Mouse (Mus musculus) effector memory CD4-positive, alpha-beta T cell, adult 5 months (primary cell): ENCODE measurements around the gene Sytl2. TPM values are rescaled to one million over a fixed set of nuclear protein-coding genes. Genes with fewer than 3 reads are reported as not detected.

Source experiments
- polyA plus RNA-seq: library from polyadenylated mRNA; unstranded; fragments of 100-300 nt; shearing (Covaris generic); gene quantifications from one replicate; pipeline ENCODE4 v1.2.1, GENCODE M21; 2017

Sytl2 gene
- polyA plus RNA-seq = 62.3 TPM

DNA sequence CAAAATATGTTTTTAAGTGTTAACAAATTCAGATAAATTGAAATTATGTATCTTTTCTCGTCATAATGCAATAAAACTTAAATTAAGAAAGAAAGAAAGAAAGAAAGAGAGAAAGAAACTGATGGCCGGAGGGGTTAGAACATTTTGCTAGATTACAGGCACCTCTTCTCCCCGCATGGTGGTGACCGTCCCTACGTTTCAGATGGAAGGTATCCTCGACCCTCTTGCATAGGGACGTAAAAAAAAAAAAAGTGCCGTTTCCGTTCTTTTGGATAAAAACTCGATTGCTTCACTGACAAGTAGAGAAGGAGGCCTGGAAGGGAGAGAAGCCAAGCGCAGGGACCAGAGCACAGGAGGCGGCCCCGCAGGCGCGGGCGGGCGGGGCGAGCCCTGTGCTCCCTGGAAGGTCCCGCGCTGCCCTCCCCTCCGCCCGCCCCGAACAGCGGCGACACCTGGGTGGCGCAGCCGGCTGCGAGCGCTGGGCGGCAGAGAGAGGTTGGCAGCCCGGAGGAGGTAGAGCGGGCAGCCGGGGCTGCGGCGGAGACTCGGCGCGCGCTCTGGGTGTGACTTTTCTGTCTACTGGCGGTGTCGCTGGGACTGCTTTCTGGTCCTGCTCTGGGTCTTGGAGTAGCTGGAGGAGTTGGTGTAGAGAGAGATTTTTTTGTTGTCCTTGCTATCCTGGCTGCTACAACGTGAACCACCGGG is at the start of gene Sytl2:
Sytl2 (plus strand) TSS at position 311 of the 705 bp plus-strand sequence.

DNA sequence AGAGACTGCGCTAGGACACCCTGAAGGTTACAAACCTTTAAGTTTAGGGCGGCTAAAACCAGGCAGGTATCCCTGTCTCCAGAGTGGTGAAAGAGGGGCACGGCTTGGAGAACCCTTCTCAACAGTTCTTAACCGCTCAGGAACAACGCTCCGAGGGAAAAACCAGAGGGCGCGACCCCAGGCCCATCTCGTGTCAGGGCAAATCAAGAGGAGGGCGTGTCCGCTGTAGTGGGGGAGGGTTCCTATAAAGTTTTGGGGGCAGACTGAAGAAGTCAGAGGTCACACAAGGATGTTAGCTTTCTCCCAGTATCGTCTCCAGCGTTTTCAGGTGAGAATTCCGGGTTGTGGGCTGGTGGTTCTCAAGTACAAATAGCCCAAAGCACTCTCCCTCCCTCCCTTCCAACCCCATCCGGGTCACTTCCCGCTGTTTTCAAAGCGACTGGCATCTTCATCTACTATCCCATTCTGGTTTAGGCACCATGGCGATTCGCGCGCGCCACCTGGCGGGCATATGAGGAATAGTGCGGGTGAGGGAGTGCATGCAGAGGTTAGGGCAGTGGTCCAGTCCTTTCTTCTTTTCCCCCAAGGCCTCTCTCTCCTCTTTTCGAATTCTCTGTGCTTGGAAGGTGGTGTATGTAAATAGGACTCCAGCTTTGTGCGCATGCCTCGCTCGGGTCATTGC is 36.6 kb upstream of the Sytl2 start, which contains the start of gene Ccdc83:
Ccdc83 (minus strand) TSS at position 489 of the 682 bp plus-strand sequence.

DNA sequence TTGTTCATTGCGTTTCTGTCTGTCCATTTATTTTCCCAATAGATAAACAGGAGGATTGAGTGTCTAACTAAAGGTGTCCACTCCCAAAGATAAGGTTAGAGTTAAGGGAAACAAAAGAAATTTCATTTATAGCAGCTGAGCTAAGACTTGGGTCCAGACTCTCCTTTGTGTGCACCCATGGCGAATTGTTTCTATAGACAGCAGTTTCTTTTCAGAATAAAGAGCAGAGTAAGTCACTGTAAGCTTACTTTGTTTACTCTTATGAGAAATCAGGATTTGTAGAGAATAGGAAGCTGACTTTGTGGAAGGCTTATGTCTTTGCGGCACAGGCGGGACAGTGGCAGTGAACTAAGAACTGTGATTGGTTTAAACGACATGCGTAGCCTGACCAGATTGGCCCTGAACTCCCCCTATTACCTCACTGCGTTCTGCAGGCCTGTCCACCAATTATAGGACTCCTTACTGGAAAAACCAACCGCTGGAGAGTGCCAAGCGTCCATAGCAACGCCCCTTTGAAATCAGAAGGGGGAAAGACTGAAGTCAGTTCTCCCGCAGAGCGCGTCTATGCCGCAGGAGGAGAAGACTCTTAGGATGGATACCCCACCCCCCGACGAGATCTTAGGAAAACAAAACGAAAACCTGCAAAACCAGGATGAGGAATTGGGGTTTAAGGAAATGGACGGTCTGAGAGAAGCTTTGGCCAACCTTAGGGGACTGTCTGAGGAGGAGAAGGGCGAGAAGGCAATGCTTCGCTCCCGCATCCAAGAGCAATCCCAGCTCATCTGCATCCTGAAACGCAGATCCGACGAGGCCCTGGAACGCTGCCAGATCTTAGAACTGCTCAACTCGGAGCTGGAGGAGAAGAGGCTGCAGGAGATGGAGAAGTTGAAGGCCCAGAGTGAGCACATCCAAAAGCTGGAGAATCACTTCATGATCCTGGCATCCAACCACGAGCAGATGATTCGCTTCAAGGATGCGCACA is 124.3 kb downstream of the Sytl2 start, which contains the start of gene Ccdc89:
Ccdc89 (plus strand) TSS at position 558 of the 982 bp plus-strand sequence.

DNA sequence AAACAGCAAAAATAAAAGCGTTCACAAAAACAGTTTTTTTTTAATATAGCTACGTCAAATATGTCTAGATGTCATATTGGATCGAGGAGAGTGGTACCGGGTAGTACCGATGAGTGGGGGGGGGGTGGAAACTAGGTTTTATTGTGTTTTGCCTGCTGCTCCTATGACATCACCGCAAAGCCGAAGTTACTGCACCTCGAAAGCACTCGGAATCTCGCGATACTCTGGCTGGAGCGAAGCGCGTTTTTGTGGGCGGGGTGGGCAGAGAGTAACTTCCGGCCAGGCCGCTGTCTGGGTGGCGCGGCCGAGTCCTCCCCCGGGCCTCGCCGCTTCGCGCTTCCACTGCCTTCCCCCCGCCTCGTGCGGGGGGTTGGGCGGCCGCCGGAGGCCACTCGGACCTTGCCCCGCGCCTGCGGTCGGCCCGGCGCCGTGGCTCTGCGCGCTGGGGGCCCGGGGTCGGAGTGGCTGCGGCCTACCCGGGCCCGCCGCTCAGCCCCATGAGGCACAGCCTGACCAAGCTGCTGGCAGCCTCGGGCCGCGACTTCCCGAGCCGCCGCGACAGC is 140.5 kb downstream of the Sytl2 start, which contains the start of gene Crebzf:
Crebzf (plus strand) TSS at position 212 of the 563 bp plus-strand sequence.

DNA sequence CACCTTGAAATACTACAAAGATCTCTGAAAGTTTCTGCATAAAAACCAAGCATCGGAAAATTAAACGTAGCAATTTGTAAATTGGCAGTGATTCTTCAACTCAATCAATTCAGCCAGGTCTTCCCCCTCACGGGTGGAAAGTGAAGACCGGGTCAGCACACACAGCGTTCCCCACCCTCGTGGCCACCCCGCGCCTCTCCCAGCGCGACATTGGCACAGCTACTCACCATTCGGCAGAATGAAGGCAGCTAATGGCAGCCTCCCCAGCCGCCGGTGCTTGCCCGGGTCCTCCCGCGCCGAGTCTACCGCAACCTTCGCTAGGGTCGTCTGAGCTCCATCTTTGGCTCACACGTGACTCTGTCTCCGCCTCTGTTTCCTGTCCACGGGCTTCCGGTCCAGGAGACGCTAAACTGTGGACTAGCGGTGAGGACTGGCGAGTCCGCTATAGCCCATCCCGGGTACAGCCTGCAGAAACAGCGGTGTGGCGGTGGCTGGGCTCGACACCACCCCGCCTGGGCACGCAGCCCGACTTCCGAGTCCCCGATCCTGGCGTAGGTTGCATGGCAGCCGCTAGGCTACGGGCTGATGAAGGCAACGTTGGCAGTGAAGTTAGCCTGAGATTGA is 154.9 kb downstream of the Sytl2 start, which contains the start of gene Tmem126a:
Tmem126a (minus strand) TSS at position 385 of the 624 bp plus-strand sequence.

Other genes with a start within 250 kb of the Sytl2 start
- 57.5 TPM for gene Picalm, start 172.0 kb upstream of the Sytl2 start, polyA plus RNA-seq
- not detected for gene Ccdc83, start 36.5 kb upstream of the Sytl2 start, polyA plus RNA-seq
- gene Ccdc89, start 124.3 kb downstream of the Sytl2 start, polyA plus RNA-seq = not detected
- 212 TPM for gene Crebzf, start 140.5 kb downstream of the Sytl2 start, polyA plus RNA-seq
- gene Tmem126a, start 155.0 kb downstream of the Sytl2 start, polyA plus RNA-seq = 45.3 TPM
- gene Tmem126b, start 173.7 kb downstream of the Sytl2 start, polyA plus RNA-seq = 8.7 TPM
- gene Dlg2, start 174.4 kb downstream of the Sytl2 start, polyA plus RNA-seq = 2.2 TPM